Mouse (Mus musculus) E14TG2a.4 (cell line): ENCODE results near the gene Prkg1.

ENCODE experiments used
- CTCF ChIP-seq: conservative IDR thresholded peaks from 2 replicates; pipeline ENCODE4 v1.5.1; 2014; ENCODE audit warnings: low read length
- POU5F1 ChIP-seq: IDR thresholded peaks from 2 replicates; pipeline ENCODE4 v1.6.1; 2014; ENCODE audit warnings: low read length, borderline replicate concordance

GRCm38 (mm10) chr19:31779021-31779420 lies 14.2 kb upstream of the Prkg1 start:
- no peak for TF ChIP-seq CTCF
- no peak for TF ChIP-seq POU5F1
